Mouse (Mus musculus): Measurements from ENCODE around the gene Abcb6.

DNA sequence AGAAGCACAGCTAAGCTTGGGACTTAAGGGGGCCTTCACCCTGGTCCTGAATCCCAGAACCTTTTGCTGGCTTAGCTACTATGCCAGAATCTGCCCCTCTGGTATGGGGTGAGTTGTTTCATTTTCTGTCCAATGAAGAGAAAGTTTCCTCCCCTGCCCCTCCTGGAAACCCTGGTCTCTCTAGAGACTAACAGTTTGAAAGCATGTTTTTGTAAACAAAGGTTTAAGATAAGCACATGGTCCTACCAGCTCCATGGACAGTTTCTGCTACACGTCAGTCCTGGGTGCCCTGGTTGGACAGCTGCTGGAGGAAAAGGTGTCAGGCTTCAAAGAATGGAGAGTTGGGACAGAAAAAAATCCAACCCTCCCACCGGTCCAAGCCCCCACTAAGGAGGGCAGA is 10.4 kb upstream of the Abcb6 start:
- TF ChIP-seq EP300 (IDR thresholded peaks at IDR 0.05; ENCODE audit: low read depth): no peak
- TF ChIP-seq CTCF (IDR thresholded peaks at IDR 0.05; ENCODE audit: low read depth): no peak
